In the genomic region with DNA sequence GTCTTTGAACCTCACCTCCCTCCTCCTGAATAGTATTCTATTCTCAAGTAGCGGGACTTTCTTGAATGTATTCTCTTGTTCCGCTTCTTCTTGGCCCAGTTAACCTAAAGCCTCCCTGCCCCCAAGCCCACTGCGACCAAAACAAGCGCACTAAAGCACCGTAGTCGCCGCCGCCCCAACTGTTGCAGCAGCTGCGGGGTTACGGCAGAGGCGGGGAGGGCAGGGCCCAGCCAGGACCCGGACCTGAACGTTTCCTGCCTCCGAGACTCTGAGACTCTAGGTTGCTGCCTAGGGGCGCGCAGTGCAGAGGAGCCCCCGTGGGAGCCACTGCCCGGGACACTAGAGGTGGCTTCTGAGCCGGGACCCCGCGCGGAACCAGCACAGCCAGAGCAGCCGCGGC, we compare ENCODE assay signal across 9 mouse cellular contexts. TPM values are rescaled to one million over a fixed set of nuclear protein-coding genes. Genes with fewer than 3 reads are reported as not detected.
DNase-seq lines count a peak whose midpoint lies in the region; ATAC-seq and TF ChIP-seq lines count a peak whose summit lies in the region.
"Had no signal": no experiment of that assay in that cellular context is flagged by ENCODE, and none has a peak within 500 bp of the region (broad histone marks: within the 10 kb centered on the region; RNA-seq: fewer than 3 reads in every experiment).

No protein-coding gene starts in this region.

- peak overlapping the region; percentile 54 for H3K4me3 ChIP-seq in hindbrain, postnatal 0 days (ENCODE audit: low read length)
- peak overlapping the region; percentile 56 for H3K4me3 ChIP-seq in midbrain, embryonic 15.5 days
- H3K4me3 ChIP-seq: erythroblast, embryonic 14.5 days had no signal

- peak; percentile 37 for ATAC-seq in hindbrain, postnatal 0 days
- peak; percentile 27 for ATAC-seq in midbrain, embryonic 15.5 days (replicated peaks)

- no peak for TF ChIP-seq CTCF in hindbrain, postnatal 0 days (IDR thresholded peaks at IDR 0.05; ENCODE audit: low read depth)

- 15% methylated on average over 24 of the region's 24 CpGs for WGBS in hindbrain, postnatal 0 days
- WGBS in midbrain, embryonic 15.5 days: 28% methylated on average over 24 of the region's 24 CpGs

- no peaks in the 10 kb centered on the region for H3K9me3 ChIP-seq in hindbrain, postnatal 0 days (ENCODE audit: low read length)
- H3K9me3 ChIP-seq in midbrain, embryonic 15.5 days: no peaks in the 10 kb centered on the region

- peak; percentile 5 for DNase-seq in gastrocnemius, postnatal 14 days
- DNase-seq in gastrocnemius, postnatal 36 days: no peak
- peak; percentile 6 for DNase-seq in right cerebral cortex, adult 18-20 months
- DNase-seq in right cerebral cortex, postnatal 36 days (ENCODE audit: low spot score in 2 of 2): no peak
- DNase-seq in hindbrain, postnatal 0 days (ENCODE audit: low spot score): peak; percentile 4
- no peak for DNase-seq in Muller cell, postnatal 12 days (ENCODE audit: inconsistent ontology term)
- no peak for DNase-seq in urinary bladder, postnatal 14 days (ENCODE audit: low spot score)

- H3K4me1 ChIP-seq in hindbrain, postnatal 0 days (ENCODE audit: insufficient read depth, low read length): no peaks in the 10 kb centered on the region
- 0 out of 2 replicates have a peak, but pooled peaks cover 4% of the 10 kb centered on the region for H3K4me1 ChIP-seq in midbrain, embryonic 15.5 days

- H3K27ac ChIP-seq in hindbrain, postnatal 0 days: peak overlapping the region; percentile 79
- peak overlapping the region; percentile 79 for H3K27ac ChIP-seq in midbrain, embryonic 15.5 days

- peak overlapping the region; percentile 63 for H3K4me2 ChIP-seq in hindbrain, postnatal 0 days (ENCODE audit: low read depth, low read length)
- H3K4me2 ChIP-seq in midbrain, embryonic 15.5 days: peak overlapping the region; percentile 71

- no peaks in the 10 kb centered on the region for H3K27me3 ChIP-seq in hindbrain, postnatal 0 days (ENCODE audit: insufficient read depth, low read length)
- H3K27me3 ChIP-seq in midbrain, embryonic 15.5 days (replicated peaks): no peaks in the 10 kb centered on the region

- peak overlapping the region; percentile 61 for H3K9ac ChIP-seq in hindbrain, postnatal 0 days (replicated peaks; ENCODE audit: low read length)
- H3K9ac ChIP-seq in midbrain, embryonic 15.5 days: peak overlapping the region; percentile 48

- no peaks in the 10 kb centered on the region for H3K36me3 ChIP-seq in hindbrain, postnatal 0 days (ENCODE audit: insufficient read depth, low read length)
- no peaks in the 10 kb centered on the region for H3K36me3 ChIP-seq in midbrain, embryonic 15.5 days (replicated peaks)

- intact Hi-C loops in gastrocnemius, postnatal 14 days (cut with DNase I; ENCODE audit: low total_unique reads): no loop called here
- intact Hi-C loops in gastrocnemius, postnatal 36 days (cut with DNase I): no loop called here

RNA-seq across cellular contexts. Expression of gene Ptchd1, which starts 1.1 kb away (rescaled TPM):
- under 1 TPM; 0.16 to 0.21 TPM for total RNA-seq in gastrocnemius, postnatal 14 days (2021)
- not detected for total RNA-seq in gastrocnemius, postnatal 36 days (2021)
- 21.7 and 32.0 TPM in 2 replicates for total RNA-seq in hindbrain, postnatal 0 days (2014; rRNA removed)
- polyA plus RNA-seq in hindbrain, postnatal 0 days (2015; fragmentation: Nextera tagmentation; extraction: Ambion mirVana): 14.1 and 15.1 TPM in 2 replicates
- 12.0 and 13.2 TPM in 2 replicates for polyA plus RNA-seq in midbrain, embryonic 15.5 days (2015; fragmentation: Nextera tagmentation; extraction: Ambion mirVana)
- polyA plus RNA-seq: erythroblast, embryonic 14.5 days had no signal

RNA-seq across cellular contexts. Expression of gene Gm15155, which starts 2.0 kb away (rescaled TPM):
- total RNA-seq in gastrocnemius, postnatal 14 days (2021): not detected
- total RNA-seq in gastrocnemius, postnatal 36 days (2021): not detected
- total RNA-seq in hindbrain, postnatal 0 days (2014; rRNA removed): not detected in 2 replicates
- polyA plus RNA-seq in hindbrain, postnatal 0 days (2015; fragmentation: Nextera tagmentation; extraction: Ambion mirVana): 0.45 TPM in 1 of 2 replicates, not detected in the other
- 0.57 TPM in 1 of 2 replicates, not detected in the other for polyA plus RNA-seq in midbrain, embryonic 15.5 days (2015; fragmentation: Nextera tagmentation; extraction: Ambion mirVana)
- polyA plus RNA-seq: erythroblast, embryonic 14.5 days had no signal

Comparison
In these comparisons a context has a peak if more than half of its experiments do, and no peak if none do; other contexts are left out.
1. DNase-seq: peak in gastrocnemius, postnatal 14 days (single experiment), right cerebral cortex, adult 18-20 months (single experiment) and hindbrain, postnatal 0 days (single experiment); none in gastrocnemius, postnatal 36 days (0 of 2), right cerebral cortex, postnatal 36 days (0 of 2), Muller cell, postnatal 12 days (single experiment) and urinary bladder, postnatal 14 days (single experiment).
2. RNA of gene Ptchd1, which starts 1.1 kb away (total RNA-seq): 21.7 to 32.0 TPM in hindbrain, postnatal 0 days; 0.16 to 0.21 TPM in gastrocnemius, postnatal 14 days and not detected in gastrocnemius, postnatal 36 days; every median in the first group is over 10 times any median in the second.